Mouse (Mus musculus) heart, adult 2 months (tissue): ENCODE measurements around the gene Spa17. TPM values are rescaled to one million over a fixed set of nuclear protein-coding genes. Genes with fewer than 3 reads are reported as not detected.
A peak's percentile ranks its signal among the peaks of the same experiment; 100 is the strongest.

Experiments
- DNase-seq, 2 experiments: peaks; one replicate each; pipeline ENCODE4 v3.0.0; 2021
- H3K27ac ChIP-seq: fragments of 200-600 bp; 2 replicates; pipeline ENCODE4 v1.8.1; 2022
- H3K27me3 ChIP-seq: fragments of 200-500 bp; 2 replicates; pipeline ENCODE4 v1.6.1; 2012; ENCODE audit warnings: mild to moderate bottlenecking, low read length, inconsistent platforms, mixed read lengths; ENCODE audit not compliant: control insufficient read depth, insufficient read depth
- H3K36me3 ChIP-seq: fragments of 200-500 bp; 2 replicates; pipeline ENCODE4 v1.6.1; 2012; ENCODE audit warnings: low read length, inconsistent platforms; ENCODE audit not compliant: control insufficient read depth, insufficient read depth
- H3K4me1 ChIP-seq: fragments of 200-500 bp; 2 replicates; pipeline ENCODE4 v1.6.1; 2011; ENCODE audit warnings: low read length; ENCODE audit not compliant: control insufficient read depth, insufficient read depth
- H3K4me3 ChIP-seq: fragments of 200-600 bp; 2 replicates; pipeline ENCODE4 v1.8.1; 2022
- H3K79me2 ChIP-seq: fragments of 200-500 bp; replicated peaks from 2 replicates; pipeline ENCODE4 v1.6.1; 2012; ENCODE audit warnings: mild to moderate bottlenecking, inconsistent platforms, low read length, moderate library complexity, mixed read lengths; ENCODE audit not compliant: control insufficient read depth, insufficient read depth
- H3K9ac ChIP-seq: fragments of 200-500 bp; 2 replicates; pipeline ENCODE4 v1.6.1; 2012; ENCODE audit warnings: low read depth, mild to moderate bottlenecking, control low read depth, inconsistent platforms, low read length, mixed read lengths
- CTCF ChIP-seq: fragments of 200-600 bp; IDR thresholded peaks from 2 replicates; pipeline ENCODE4 v1.8.1; 2022; ENCODE audit warnings: antibody characterized with exemption, mild to moderate bottlenecking, moderate library complexity
- EP300 ChIP-seq: fragments of 200-500 bp; IDR thresholded peaks from 2 replicates; pipeline ENCODE4 v1.6.1; 2011; ENCODE audit warnings: low read depth, low read length, control low read depth; ENCODE audit not compliant: insufficient read depth
- POLR2A ChIP-seq: fragments of 200-500 bp; IDR thresholded peaks from 2 replicates; pipeline ENCODE4 v1.6.1; 2011; ENCODE audit warnings: mild to moderate bottlenecking, low read depth, low read length, control low read depth; ENCODE audit not compliant: insufficient read depth
- WGBS: fragments of 180-500 bp; shearing (Covaris S2); methylation state at CpG from one replicate; pipeline ENCODE4 v1.1.7; 2018; 5-methylcytosine and 5-hydroxymethylcytosine counted together
- intact Hi-C: fragments of 180-260 bp; cut with DNase I; formaldehyde crosslinking; loops from one replicate; pipeline ENCODE4 v1.15.1; 2025
- polyA plus RNA-seq: library from polyadenylated mRNA; depleted of rRNA; stranded (reverse); fragments of >200 nt; gene quantifications from 2 replicates; pipeline ENCODE4 v1.2.3, GENCODE M21; 2012
- total RNA-seq, 2 experiments: library from RNA; stranded (reverse); gene quantifications; 2 replicates each; pipeline ENCODE4 v1.2.3; 2021

Gene Spa17
- total and polyA plus RNA-seq, 3 experiments, result 1.6 to 3.8 (median 1.9) TPM

GRCm38 (mm10) chr9:37567892-37568604, 45.5 kb downstream of the Spa17 start:
- Histone ChIP-seq H3K79me2 (no peaks in the 10 kb centered on the region), H3K4me3 (peak overlapping the region; percentile 32), H3K27ac (peak overlapping the region; percentile 70), H3K9ac (peak overlapping the region; percentile 3; the same call in 1 of the 2 replicates), H3K27me3 (no peaks in the 10 kb centered on the region), H3K36me3 (no peaks in the 10 kb centered on the region), H3K4me1 (peaks cover 6% of the 10 kb centered on the region)
- whole genome bisulfite sequencing, result 10% methylated on average over 15 of the region's 15 CpGs
- intact Hi-C loops, result loop anchor here (1.0 to 2.0 kb wide), 2 partner anchors 38 to 45 kb away; partner anchors contain the start of gene Spa17
- TF ChIP-seq EP300 (no peak; the same call in 1 of the 2 replicates), CTCF (no peak), POLR2A (no peak)
- peak; percentile 57 to 61 for DNase-seq

- WGBS, result 36% methylated on average over 5 of the region's 5 CpGs
- H3K36me3 ChIP-seq, result no peaks in the 10 kb centered on the region
- intact Hi-C loops, result no loop called here
- H3K27me3 ChIP-seq, result no peaks in the 10 kb centered on the region
- no peak overlapping the region for H3K9ac ChIP-seq
- TF ChIP-seq POLR2A (no peak), CTCF (no peak), EP300 (no peak)
- no peak overlapping the region for H3K4me3 ChIP-seq
- H3K79me2 ChIP-seq, result no peaks in the 10 kb centered on the region
- DNase-seq, result no peak
- peak overlapping the region; percentile 70 for H3K27ac ChIP-seq
- H3K4me1 ChIP-seq, result peaks cover 6% of the 10 kb centered on the region
These were observed 46.1 kb downstream of the Spa17 start for GRCm38 (mm10) chr9:37567454-37567853.

GRCm38 (mm10) chr9:37567019-37567418, 46.5 kb downstream of the Spa17 start:
- no peak overlapping the region for H3K4me3 ChIP-seq
- H3K79me2 ChIP-seq, result no peaks in the 10 kb centered on the region
- intact Hi-C loops, result no loop called here
- H3K27me3 ChIP-seq, result no peaks in the 10 kb centered on the region
- no peak overlapping the region for H3K9ac ChIP-seq
- TF ChIP-seq CTCF (no peak), POLR2A (no peak)
- H3K36me3 ChIP-seq, result no peaks in the 10 kb centered on the region
- no peak for DNase-seq
- H3K4me1 ChIP-seq, result peaks cover 6% of the 10 kb centered on the region
- WGBS, result 88% methylated on average over 2 of the region's 2 CpGs
- H3K27ac ChIP-seq, result no peak overlapping the region

- Histone ChIP-seq H3K4me3 (no peak overlapping the region), H3K9ac (no peak overlapping the region), H3K27ac (no peak overlapping the region), H3K27me3 (no peaks in the 10 kb centered on the region), H3K79me2 (no peaks in the 10 kb centered on the region), H3K4me1 (peaks cover 5% of the 10 kb centered on the region), H3K36me3 (no peaks in the 10 kb centered on the region)
- intact Hi-C loops, result no loop called here
- 56% methylated on average over 1 of the region's 1 CpGs for WGBS
- TF ChIP-seq EP300 (no peak), POLR2A (no peak), CTCF (no peak)
- DNase-seq, result no peak
These were observed 49.7 kb downstream of the Spa17 start for GRCm38 (mm10) chr9:37563805-37564204.

- 91% methylated on average over 2 of the region's 2 CpGs for WGBS
- H3K4me3 ChIP-seq, result no peak overlapping the region
- no peak overlapping the region for H3K27ac ChIP-seq
- H3K36me3 ChIP-seq, result no peaks in the 10 kb centered on the region
- no peak for DNase-seq
- no peaks in the 10 kb centered on the region; the same call in 1 of the 2 replicates for H3K4me1 ChIP-seq
- intact Hi-C loops, result no loop called here
- no peaks in the 10 kb centered on the region for H3K27me3 ChIP-seq
- TF ChIP-seq POLR2A (no peak), EP300 (no peak), CTCF (no peak)
- H3K9ac ChIP-seq, result no peak overlapping the region
- H3K79me2 ChIP-seq, result no peaks in the 10 kb centered on the region
These were observed 52.9 kb downstream of the Spa17 start for GRCm38 (mm10) chr9:37560617-37561016.

- intact Hi-C loops, result no loop called here
- Histone ChIP-seq H3K79me2 (no peaks in the 10 kb centered on the region), H3K36me3 (no peaks in the 10 kb centered on the region), H3K27me3 (no peaks in the 10 kb centered on the region), H3K4me3 (no peak overlapping the region), H3K27ac (no peak overlapping the region), H3K4me1 (peaks cover 4% of the 10 kb centered on the region), H3K9ac (no peak overlapping the region)
- TF ChIP-seq POLR2A, result no peak
- no peak for TF ChIP-seq EP300
- no peak for TF ChIP-seq CTCF
- no peak for DNase-seq
- 87% methylated on average over 3 of the region's 3 CpGs for WGBS
These were observed 57.2 kb downstream of the Spa17 start for GRCm38 (mm10) chr9:37556366-37556765.
